32 mouse cellular contexts compared by ENCODE assay signal in genomic region chr4:41202135-41202534, GRCm38 (mm10).
"Had no signal": no experiment of that assay in that cellular context is flagged by ENCODE, and none has a peak within 500 bp of the region (broad histone marks: within the 10 kb centered on the region; RNA-seq: fewer than 3 reads in every experiment).

No protein-coding gene starts in this region.

- H3K9me3 ChIP-seq: heart, embryonic 10.5 days; heart, embryonic 13.5 days; heart, embryonic 15.5 days; hindbrain, embryonic 10.5 days; hindbrain, embryonic 12.5 days; hindbrain, embryonic 13.5 days; hindbrain, embryonic 15.5 days; intestine, embryonic 15.5 days had no signal

- ATAC-seq: hindbrain, embryonic 16.5 days; hindbrain, postnatal 0 days; inflammation-experienced regulatory T-cells, adult 6 months; intestine, embryonic 15.5 days; intestine, embryonic 16.5 days; intestine, postnatal 0 days had no signal

- H3K9ac ChIP-seq: heart, embryonic 13.5 days; heart, embryonic 15.5 days; hindbrain, embryonic 12.5 days; hindbrain, embryonic 13.5 days; hindbrain, embryonic 14.5 days; hindbrain, embryonic 15.5 days; intestine, embryonic 15.5 days had no signal

- H3K4me1 ChIP-seq: heart, embryonic 10.5 days; hindbrain, embryonic 10.5 days; hindbrain, embryonic 12.5 days; hindbrain, embryonic 13.5 days; hindbrain, embryonic 15.5 days; intestine, embryonic 15.5 days had no signal

- H3K27ac ChIP-seq: heart, embryonic 10.5 days; heart, embryonic 13.5 days; heart, embryonic 15.5 days; hindbrain, embryonic 10.5 days; hindbrain, embryonic 12.5 days; hindbrain, embryonic 13.5 days; hindbrain, embryonic 14.5 days; hindbrain, embryonic 15.5 days; hindbrain, postnatal 0 days; intestine, embryonic 15.5 days; layer of hippocampus, adult 2 months; left cerebral cortex, adult 2 months had no signal

- DNase-seq: heart, postnatal 10 days; heart, postnatal 14 days; heart, postnatal 36 days; heart, postnatal 4 days; kidney, adult 11 months; kidney, adult 18-20 months; kidney, adult 2 months; kidney, adult 8-10 months; kidney, adult 9 months; kidney, postnatal 10 days; kidney, postnatal 14 days; kidney, postnatal 25 days; kidney, postnatal 36 days; kidney, postnatal 4 days; layer of hippocampus, adult 9-11 months; layer of hippocampus, postnatal 36 days had no signal

- H3K27me3 ChIP-seq: heart, embryonic 13.5 days; heart, embryonic 15.5 days; hindbrain, embryonic 12.5 days; hindbrain, embryonic 13.5 days; hindbrain, embryonic 15.5 days; intestine, embryonic 15.5 days had no signal

- H3K4me3 ChIP-seq: heart, embryonic 10.5 days; heart, embryonic 13.5 days; heart, embryonic 15.5 days; hindbrain, embryonic 10.5 days; hindbrain, embryonic 12.5 days; hindbrain, embryonic 13.5 days; hindbrain, embryonic 15.5 days; intestine, embryonic 15.5 days; layer of hippocampus, adult 2 months; left cerebral cortex, adult 2 months had no signal

- H3K4me2 ChIP-seq: heart, embryonic 13.5 days; heart, embryonic 15.5 days; hindbrain, embryonic 12.5 days; hindbrain, embryonic 13.5 days; hindbrain, embryonic 14.5 days; hindbrain, embryonic 15.5 days; intestine, embryonic 15.5 days had no signal
